Mouse (Mus musculus) midbrain, embryonic 16.5 days (tissue): ENCODE data around the gene Olfr1395. TPM values are rescaled to one million over a fixed set of nuclear protein-coding genes. Genes with fewer than 3 reads are reported as not detected.

Source experiments
- ATAC-seq: fragments of 200-750 bp; cut with Nextera tagmentation; 2 replicates; pipeline ENCODE4 v1.8.0; 2017; ENCODE audit warnings: moderate TSS enrichment
- H3K27ac ChIP-seq: fragments of 300-500 bp; sonication (generic); 2 replicates; pipeline ENCODE4 v1.5.1; 2014; ENCODE audit warnings: mild to moderate bottlenecking, low read length, mixed read lengths
- H3K27me3 ChIP-seq: fragments of 300-500 bp; sonication (generic); 2 replicates; pipeline ENCODE4 v1.6.1; 2014; ENCODE audit warnings: low read depth, low read length, mixed read lengths; ENCODE audit not compliant: control insufficient read depth, insufficient read depth
- H3K36me3 ChIP-seq: fragments of 300-500 bp; sonication (generic); 2 replicates; pipeline ENCODE4 v1.6.1; 2014; ENCODE audit warnings: mild to moderate bottlenecking, low read length, moderate library complexity, mixed read lengths; ENCODE audit not compliant: control insufficient read depth, insufficient read depth
- H3K4me1 ChIP-seq: fragments of 300-500 bp; sonication (generic); 2 replicates; pipeline ENCODE4 v1.6.1; 2014; ENCODE audit warnings: mild to moderate bottlenecking, low read length, mixed read lengths; ENCODE audit not compliant: control insufficient read depth, insufficient read depth
- H3K4me2 ChIP-seq: fragments of 300-500 bp; sonication (generic); 2 replicates; pipeline ENCODE4 v1.6.1; 2014; ENCODE audit warnings: mild to moderate bottlenecking, low read length, mixed read lengths
- H3K4me3 ChIP-seq: fragments of 300-500 bp; sonication (generic); 2 replicates; pipeline ENCODE4 v1.5.1; 2014; ENCODE audit warnings: low read depth, mild to moderate bottlenecking, low read length, moderate library complexity, mixed read lengths
- H3K9ac ChIP-seq: fragments of 300-500 bp; sonication (generic); 2 replicates; pipeline ENCODE4 v1.6.1; 2014; ENCODE audit warnings: low read depth, low read length, mixed read lengths
- H3K9me3 ChIP-seq: fragments of 300-500 bp; sonication (generic); replicated peaks from 2 replicates; pipeline ENCODE4 v1.6.1; 2014; ENCODE audit warnings: mild to moderate bottlenecking, low read length, mixed read lengths; ENCODE audit not compliant: control insufficient read depth, poor library complexity, severe bottlenecking
- WGBS: fragments of 180-500 bp; shearing (Covaris S2); extraction: QIAGEN DNeasy Blood & Tissue Kit; methylation state at CpG from one replicate; pipeline ENCODE4 v1.1.7; 2014; 5-methylcytosine and 5-hydroxymethylcytosine counted together
- polyA plus RNA-seq: library from polyadenylated mRNA; unstranded; fragments of >200 nt; fragmentation: Nextera tagmentation; extraction: Ambion mirVana; gene quantifications from 2 replicates; pipeline ENCODE4 v1.2.1, GENCODE M21; 2015

Gene Olfr1395
- polyA plus RNA-seq, result not detected in 2 replicates

GRCm38 (mm10) chr11:49141974-49142373, at the start of gene Olfr1395:
Gene Olfr1395 (plus strand): TSS chr11:49142274.
- Histone ChIP-seq H3K9me3 (no peaks in the 10 kb centered on the region), H3K27ac (no peak within 1 kb of the TSS), H3K4me3 (no peak within 1 kb of the TSS), H3K4me1 (no peaks in the 10 kb centered on the region), H3K4me2 (no peak within 1 kb of the TSS), H3K9ac (no peak within 1 kb of the TSS), H3K27me3 (no peaks in the 10 kb centered on the region), H3K36me3 (no peaks in the 10 kb centered on the region)
- 94% methylated on average over 6 of the region's 6 CpGs for WGBS
- ATAC-seq, result no peak

- Histone ChIP-seq H3K4me2 (no peak overlapping the region), H3K4me1 (peaks cover 3% of the 10 kb centered on the region; the same call in 1 of the 2 replicates), H3K4me3 (no peak overlapping the region), H3K27ac (no peak overlapping the region), H3K27me3 (no peaks in the 10 kb centered on the region), H3K36me3 (no peaks in the 10 kb centered on the region), H3K9me3 (no peaks in the 10 kb centered on the region), H3K9ac (no peak overlapping the region)
- no peak for ATAC-seq
- WGBS, result 89% methylated on average over 2 of the region's 2 CpGs
Measured at GRCm38 (mm10) chr11:49092786-49093185, 49.3 kb upstream of the Olfr1395 start.

GRCm38 (mm10) chr11:49093861-49094660, 48.0 kb upstream of the Olfr1395 start:
- Histone ChIP-seq H3K9ac (no peak overlapping the region), H3K4me2 (no peak overlapping the region), H3K4me1 (no peaks in the 10 kb centered on the region), H3K9me3 (no peaks in the 10 kb centered on the region), H3K27me3 (no peaks in the 10 kb centered on the region), H3K27ac (no peak overlapping the region), H3K4me3 (no peak overlapping the region), H3K36me3 (no peaks in the 10 kb centered on the region)
- no peak for ATAC-seq
- 94% methylated on average over 6 of the region's 6 CpGs for WGBS

DNA sequence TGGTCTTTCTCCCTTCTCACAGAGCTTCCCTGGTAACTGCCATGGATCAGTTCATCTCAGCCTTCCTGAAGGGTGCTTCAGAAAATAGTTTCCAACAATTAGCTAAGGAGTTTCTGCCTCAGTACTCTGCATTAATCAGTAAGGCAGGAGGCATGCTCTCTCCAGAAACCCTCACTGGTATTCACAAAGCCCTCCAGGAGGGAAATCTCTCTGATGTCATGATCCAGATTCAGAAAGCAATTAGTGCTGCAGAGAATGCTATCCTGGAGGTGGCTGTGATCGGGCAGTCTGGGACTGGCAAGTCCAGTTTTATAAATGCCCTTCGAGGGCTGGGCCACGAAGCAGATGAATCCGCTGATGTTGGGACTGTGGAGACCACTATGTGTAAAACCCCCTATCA, 46.7 kb upstream of the Olfr1395 start:
- no peaks in the 10 kb centered on the region for H3K9me3 ChIP-seq
- H3K4me2 ChIP-seq, result no peak overlapping the region
- no peaks in the 10 kb centered on the region for H3K27me3 ChIP-seq
- 72% methylated on average over 4 of the region's 4 CpGs for WGBS
- H3K9ac ChIP-seq, result no peak overlapping the region
- no peaks in the 10 kb centered on the region for H3K36me3 ChIP-seq
- H3K4me1 ChIP-seq, result no peaks in the 10 kb centered on the region
- H3K27ac ChIP-seq, result no peak overlapping the region
- no peak overlapping the region for H3K4me3 ChIP-seq
- ATAC-seq, result no peak

DNA sequence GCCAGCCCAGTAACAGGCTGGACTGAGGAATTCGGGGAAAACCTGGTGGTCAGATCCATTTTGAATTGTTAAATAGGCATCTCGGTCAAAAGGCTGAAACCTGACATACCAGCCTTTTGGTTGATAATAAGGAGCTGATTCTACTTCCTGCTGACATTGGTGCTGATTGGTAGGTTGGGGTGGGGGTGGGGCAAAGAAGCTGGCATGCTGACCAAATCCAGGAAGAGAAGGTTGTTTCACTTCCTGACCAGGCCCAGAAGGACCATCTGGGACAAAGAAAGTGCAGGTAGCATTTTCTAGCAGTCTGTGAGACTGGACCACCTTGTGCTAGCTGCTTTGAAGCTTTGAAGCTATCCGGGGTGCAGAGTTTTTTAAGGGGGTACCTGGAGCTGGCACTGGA, 41.7 kb upstream of the Olfr1395 start:
- H3K36me3 ChIP-seq, result no peaks in the 10 kb centered on the region
- H3K4me1 ChIP-seq, result no peaks in the 10 kb centered on the region
- 83% methylated on average over 3 of the region's 3 CpGs for WGBS
- no peak overlapping the region for H3K4me2 ChIP-seq
- ATAC-seq, result no peak
- H3K27me3 ChIP-seq, result no peaks in the 10 kb centered on the region
- no peak overlapping the region for H3K9ac ChIP-seq
- H3K4me3 ChIP-seq, result no peak overlapping the region
- H3K9me3 ChIP-seq, result no peaks in the 10 kb centered on the region
- no peak overlapping the region for H3K27ac ChIP-seq

GRCm38 (mm10) chr11:49101500-49101899, 40.6 kb upstream of the Olfr1395 start:
- Histone ChIP-seq H3K4me2 (no peak overlapping the region), H3K27ac (no peak overlapping the region), H3K4me3 (no peak overlapping the region), H3K9ac (no peak overlapping the region), H3K27me3 (no peaks in the 10 kb centered on the region), H3K36me3 (no peaks in the 10 kb centered on the region), H3K9me3 (no peaks in the 10 kb centered on the region), H3K4me1 (no peaks in the 10 kb centered on the region)
- no peak for ATAC-seq
- 55% methylated on average over 5 of the region's 5 CpGs for WGBS

DNA sequence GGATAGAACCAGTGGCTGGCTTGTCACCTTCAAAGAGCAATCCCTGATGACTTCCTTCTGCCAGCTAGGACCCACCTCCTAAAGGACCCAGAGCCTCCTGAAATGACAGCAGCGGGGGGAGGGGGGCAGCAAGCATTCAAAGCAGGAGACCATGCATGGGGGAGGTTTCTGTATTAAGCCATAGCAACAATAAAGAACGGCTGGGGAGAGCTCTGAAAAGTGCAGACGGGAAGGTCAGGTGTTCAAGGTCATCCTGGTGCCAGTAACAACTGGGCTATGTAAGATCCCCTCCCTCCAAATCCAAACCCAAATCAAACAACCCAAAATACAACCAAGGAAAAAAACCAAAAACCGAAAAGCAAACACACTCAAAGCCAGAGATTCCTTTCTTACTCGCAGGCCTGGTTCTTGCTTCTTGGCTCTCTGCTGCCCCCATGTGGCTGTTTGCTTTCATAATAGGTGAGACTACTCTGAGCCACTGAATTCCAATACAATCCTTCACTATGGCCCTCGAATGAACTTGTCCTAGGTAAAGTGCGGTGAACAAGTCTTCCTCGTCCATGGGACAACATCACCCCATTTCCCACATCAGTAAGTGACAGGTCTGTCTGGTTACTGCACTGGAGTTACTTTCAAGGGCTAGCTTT, 38.9 kb upstream of the Olfr1395 start:
- H3K9ac ChIP-seq, result no peak overlapping the region

DNA sequence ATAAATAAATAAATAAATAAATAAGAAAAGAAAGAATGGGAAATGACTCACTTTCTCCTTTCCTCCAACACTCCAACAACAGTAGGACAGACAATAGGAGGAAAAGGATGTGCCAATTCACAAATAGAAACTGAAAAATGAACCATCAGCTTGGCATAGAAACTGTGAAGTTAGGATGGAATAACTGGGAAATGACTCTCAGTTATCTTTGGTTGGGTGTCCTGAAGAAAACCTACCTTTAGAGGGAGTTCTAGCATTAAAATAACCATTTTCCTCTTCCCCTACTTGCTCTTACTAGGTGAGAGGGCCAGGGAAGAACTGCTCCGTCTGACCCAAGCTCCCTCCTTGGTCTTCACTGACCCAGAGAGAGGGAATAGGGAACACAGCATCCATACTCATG, 36.3 kb upstream of the Olfr1395 start:
- Histone ChIP-seq H3K9ac (no peak overlapping the region), H3K27me3 (no peaks in the 10 kb centered on the region), H3K4me2 (no peak overlapping the region), H3K36me3 (no peaks in the 10 kb centered on the region), H3K4me1 (no peaks in the 10 kb centered on the region), H3K27ac (no peak overlapping the region), H3K9me3 (no peaks in the 10 kb centered on the region), H3K4me3 (no peak overlapping the region)
- 57% methylated on average over 1 of the region's 1 CpGs for WGBS
- ATAC-seq, result no peak

More for the DNA sequence above, 38.9 kb upstream of the Olfr1395 start:
- WGBS, result 19% methylated on average over 8 of the region's 8 CpGs
- Histone ChIP-seq H3K4me3 (no peak overlapping the region), H3K4me2 (no peak overlapping the region), H3K4me1 (no peaks in the 10 kb centered on the region), H3K36me3 (no peaks in the 10 kb centered on the region), H3K9me3 (no peaks in the 10 kb centered on the region), H3K27ac (no peak overlapping the region), H3K27me3 (no peaks in the 10 kb centered on the region)
- ATAC-seq, result peak; percentile 83
